Mouse (Mus musculus): ENCODE data around the gene Traf3. TPM values are rescaled to one million over a fixed set of nuclear protein-coding genes. Genes with fewer than 3 reads are reported as not detected.

Traf3 gene
- total RNA-seq, 4 experiments from 2014 or later = 8.7 to 20.0 (median 12.9) TPM

GRCm38 (mm10) chr12:111193331-111193730 lies 27.2 kb downstream of the Traf3 start:
- DNase-seq (ENCODE audit: low spot score in 2 of 2) = no peak

DNA sequence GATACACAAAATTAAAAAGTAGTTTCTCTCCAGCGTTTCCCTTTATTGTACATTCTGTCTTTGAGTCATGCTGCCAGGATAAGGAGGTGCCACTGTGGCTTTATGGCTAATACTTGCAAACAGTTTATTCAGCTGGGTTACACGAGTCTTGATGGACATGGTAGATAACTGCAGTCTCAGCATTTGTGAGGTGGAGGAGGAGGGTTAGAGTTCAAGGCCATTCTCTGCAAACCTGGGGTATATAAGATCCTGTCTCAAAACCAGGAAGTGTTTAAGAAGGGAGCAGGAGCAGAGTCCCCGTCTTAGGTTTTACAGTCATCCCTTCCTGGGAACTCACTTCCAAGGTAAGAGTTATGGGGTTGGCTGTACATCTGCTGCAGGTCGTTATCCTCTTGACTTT lies 30.4 kb downstream of the Traf3 start:
- DNase-seq (ENCODE audit: low spot score in 2 of 2) = no peak

DNA sequence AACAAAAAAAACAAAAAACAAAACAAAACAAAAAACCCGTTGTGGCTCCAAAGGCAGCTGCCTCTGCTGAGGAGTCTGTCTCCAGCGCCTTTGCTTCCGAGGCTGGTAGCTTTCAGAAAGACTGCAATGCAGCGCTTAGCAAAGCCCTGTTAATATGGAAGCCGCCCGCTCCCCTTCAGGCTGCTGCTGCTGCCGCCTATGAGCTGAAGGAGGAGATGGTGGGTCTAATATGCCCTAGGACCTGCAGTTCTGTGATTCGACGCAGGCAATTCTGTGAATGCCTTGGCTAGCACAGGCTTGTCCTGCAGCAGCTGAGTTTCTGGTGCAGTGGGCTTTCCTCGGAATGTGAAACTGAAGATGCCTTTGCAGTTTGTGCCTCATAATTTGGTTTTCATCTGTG lies 36.9 kb downstream of the Traf3 start:
- no peak for DNase-seq (ENCODE audit: low spot score in 2 of 2)

DNA sequence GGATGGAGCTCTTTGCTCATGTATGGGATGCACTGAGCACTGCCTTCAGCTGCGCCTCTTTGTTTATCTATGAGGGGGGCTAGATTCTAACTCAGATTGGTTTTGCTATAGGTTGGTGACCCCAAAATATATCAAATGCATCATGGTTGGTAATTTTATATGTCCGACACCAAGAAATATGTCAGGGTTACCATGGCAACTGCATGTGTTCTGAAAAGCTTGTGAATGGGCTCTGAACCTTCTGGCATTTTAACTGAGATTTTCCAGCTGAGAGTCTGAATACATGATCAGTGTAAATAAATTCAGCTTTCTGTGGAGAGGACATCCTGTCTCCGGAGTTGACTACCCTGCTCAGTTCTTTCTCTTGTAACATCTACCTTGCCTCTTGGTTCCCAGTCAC lies 37.8 kb downstream of the Traf3 start:
- DNase-seq (ENCODE audit: low spot score in 2 of 2) = no peak

DNA sequence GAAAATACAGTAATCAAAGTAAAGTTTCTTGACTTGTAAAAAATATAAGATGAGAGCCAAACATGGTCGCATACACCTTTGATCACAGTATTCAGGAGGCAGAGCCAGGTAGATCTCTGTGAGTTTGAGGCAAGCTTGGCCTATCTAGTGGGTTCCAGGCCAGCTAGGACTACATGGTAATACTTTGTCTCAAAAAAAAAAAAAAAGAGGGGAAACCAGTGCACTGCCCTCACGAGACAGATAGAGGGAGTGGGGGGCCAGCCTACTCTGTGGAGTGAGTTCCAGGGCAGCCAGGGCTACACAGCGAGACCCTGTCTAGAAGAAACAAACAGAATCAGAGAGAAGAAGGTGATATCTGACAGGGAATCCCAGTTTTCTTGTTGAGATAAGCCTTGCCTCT lies 41.5 kb downstream of the Traf3 start:
- no peak for DNase-seq (ENCODE audit: low spot score in 2 of 2)

GRCm38 (mm10) chr12:111211729-111212128 lies 45.6 kb downstream of the Traf3 start:
- DNase-seq (ENCODE audit: low spot score in 2 of 2) = no peak

DNA sequence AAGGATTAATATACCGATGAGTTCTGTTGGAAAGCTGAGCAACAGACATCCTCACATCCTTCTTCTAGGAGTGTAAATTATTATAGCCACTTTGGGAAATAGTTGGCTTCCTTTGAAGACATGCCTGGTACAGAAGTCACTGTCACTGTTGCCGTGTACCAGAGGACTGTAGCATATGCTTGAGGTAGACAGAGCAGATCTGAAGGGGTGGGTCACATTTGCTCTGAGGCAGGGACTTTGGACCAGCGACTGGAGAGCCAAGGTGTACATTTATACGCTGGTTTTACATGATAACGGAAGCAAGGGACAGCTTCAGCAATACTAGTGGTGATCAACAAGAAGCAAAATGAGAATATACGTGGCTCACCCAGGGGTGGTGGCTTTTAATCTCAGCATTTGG lies 52.7 kb downstream of the Traf3 start:
- no peak for DNase-seq (ENCODE audit: low spot score in 2 of 2)

DNA sequence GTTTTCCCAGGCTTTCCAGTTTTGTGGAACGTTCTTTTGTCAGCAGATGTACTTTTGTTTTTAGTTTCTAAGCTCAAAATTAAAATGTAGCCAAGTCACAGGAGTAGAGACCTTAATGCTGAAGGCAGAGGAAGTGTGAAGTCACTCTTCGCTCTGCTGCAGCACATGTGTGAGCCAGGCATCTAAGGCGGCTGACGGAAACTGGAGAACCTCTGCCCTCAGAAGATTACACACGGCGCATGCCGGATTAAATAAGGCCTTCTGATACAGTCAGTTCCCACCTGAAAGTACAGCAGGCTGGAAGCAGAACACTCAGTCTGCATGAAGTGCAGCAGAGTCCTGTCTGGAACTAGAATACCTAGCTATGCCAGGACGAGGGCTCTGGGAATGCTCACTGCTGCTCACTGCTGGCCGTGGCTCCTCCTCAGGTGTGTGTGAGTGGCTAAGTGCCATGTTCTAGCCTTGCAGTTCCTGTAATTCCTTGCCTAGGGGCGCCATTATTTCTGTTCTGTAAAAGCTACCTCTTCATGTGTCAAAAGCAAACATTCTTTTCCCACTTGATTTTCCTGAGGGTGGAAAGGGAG lies 59.1 kb downstream of the Traf3 start:
- DNase-seq (ENCODE audit: low spot score in 2 of 2) = no peak

DNA sequence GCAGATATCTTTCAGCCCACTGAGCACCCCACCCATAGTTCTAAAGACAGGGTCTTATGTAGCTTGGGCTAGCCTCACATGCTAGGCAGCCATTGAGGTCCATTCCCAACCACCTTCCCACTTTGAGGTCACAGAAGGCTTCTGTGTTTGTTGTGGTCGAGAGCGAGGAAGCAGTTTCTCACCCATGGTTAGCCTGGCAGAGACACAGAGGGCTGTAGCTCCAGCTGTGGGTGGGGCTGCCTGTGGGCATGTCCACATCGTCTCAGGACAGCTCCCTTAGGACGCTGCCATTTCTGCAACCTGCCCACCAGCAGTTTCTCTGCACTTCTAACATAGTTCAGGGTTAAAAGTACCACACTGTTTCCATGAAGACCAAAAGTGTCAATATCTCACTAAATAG lies 61.2 kb downstream of the Traf3 start:
- DNase-seq (ENCODE audit: low spot score in 2 of 2) = no peak

DNA sequence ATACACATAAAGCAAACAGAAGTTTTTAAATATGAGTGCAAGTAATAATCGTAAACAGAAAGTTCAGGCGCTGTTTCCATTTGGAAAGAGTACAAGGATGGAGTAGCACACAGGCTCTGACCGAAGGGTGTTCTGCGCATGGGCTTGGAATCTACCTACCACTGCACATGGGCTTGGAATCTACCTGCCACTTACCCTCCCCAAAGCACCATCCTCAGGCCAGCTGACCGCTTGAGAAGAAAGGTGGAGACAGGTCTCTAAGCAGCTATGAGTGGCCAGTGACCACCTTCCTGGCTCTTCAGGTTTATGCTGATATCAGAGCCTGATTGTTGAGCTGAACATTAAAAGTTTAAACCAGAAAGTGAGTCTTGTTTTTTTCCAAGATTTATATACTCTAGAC lies 62.3 kb downstream of the Traf3 start:
- no peak for DNase-seq (ENCODE audit: low spot score in 2 of 2)

DNA sequence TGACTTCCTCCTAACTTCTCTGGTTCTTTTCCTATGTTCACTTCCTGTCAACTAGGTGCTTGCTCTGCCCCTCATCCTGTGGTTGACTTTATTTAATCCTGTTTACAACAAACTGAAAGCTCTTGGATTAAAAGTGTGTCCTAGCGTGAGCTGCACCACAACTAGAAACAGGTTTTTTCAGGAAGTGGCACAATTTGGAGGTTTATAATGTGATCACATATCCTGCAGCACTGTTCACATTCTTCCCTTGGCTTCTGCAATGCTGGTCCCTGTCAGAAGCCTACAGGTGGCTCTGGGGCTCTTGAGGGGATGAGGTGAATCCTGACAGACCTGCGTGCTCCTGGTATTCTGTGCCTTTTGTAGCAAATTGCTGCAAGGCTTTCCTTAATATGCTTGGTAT lies 64.6 kb downstream of the Traf3 start:
- no peak for DNase-seq (ENCODE audit: low spot score in 2 of 2)

- DNase-seq (ENCODE audit: low spot score in 2 of 2) = no peak
These were observed 67.6 kb downstream of the Traf3 start for GRCm38 (mm10) chr12:111233798-111234197.

DNA sequence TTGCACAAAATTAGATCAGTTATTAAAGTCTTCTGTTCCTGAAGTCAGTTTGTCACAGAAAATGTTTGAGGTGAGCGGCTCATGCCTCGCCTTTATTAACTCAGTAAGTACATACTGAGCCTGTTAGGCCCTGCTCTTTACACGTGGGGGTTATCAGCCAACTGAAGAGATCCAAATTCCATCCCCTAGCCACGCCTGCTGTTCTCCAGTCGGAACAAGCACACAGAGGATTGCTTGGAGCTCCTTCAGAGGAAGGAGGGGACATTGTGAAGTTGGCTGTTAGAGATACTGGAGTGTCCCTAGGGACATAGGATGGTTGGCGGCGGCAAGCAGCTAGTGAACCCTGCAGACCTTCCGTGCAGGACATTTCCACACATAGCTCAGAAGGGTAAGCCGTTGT lies 68.2 kb downstream of the Traf3 start:
- DNase-seq (ENCODE audit: low spot score in 2 of 2) = no peak

- DNase-seq (ENCODE audit: low spot score in 2 of 2) = no peak
These were observed 69.5 kb downstream of the Traf3 start for GRCm38 (mm10) chr12:111235631-111236030.

GRCm38 (mm10) chr12:111237611-111238188 lies 71.5 kb downstream of the Traf3 start:
- DNase-seq (ENCODE audit: low spot score in 2 of 2) = no peak

GRCm38 (mm10) chr12:111238345-111238744 lies 72.2 kb downstream of the Traf3 start:
- DNase-seq (ENCODE audit: low spot score in 2 of 2) = no peak

DNA sequence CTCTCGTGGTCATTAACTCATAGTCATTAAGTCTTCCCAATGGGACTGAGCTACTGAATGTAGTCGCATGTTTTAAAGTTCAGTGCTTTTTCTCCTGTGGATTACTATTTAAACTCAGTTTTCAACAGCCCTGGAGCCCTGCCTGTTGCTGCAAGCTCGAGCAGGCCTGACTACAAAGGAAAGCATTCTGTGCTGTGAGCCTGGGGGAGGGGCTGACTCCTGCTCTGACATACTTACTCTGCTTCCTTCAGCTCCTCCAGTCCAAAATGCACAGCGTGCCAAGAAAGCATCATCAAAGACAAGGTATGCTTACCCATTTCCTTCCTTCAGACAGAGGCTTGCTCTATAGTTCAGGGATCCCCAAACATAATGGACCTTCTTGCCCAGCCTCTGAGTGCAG lies 72.6 kb downstream of the Traf3 start:
- no peak for DNase-seq (ENCODE audit: low spot score in 2 of 2)

DNA sequence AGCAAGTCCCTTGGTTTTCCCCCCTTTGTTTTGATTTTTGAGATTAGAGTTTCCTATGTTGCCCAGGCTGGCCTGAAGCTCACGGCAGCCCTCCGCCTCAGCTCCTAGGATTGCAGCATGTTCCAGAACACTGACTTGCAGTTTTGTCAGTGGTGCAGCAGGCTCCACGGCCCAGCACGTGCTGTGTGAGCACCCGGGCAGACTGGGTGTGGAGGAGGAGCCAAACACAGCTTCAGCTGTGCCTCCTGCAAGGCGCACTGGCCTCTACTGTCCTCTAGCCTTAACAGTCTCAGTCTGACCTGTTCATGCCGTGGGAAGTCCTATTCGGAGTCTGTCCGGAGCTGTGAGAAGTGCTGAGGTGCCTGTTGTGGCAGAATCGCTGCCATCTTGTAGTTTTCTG lies 73.8 kb downstream of the Traf3 start:
- no peak for DNase-seq (ENCODE audit: low spot score in 2 of 2)

DNA sequence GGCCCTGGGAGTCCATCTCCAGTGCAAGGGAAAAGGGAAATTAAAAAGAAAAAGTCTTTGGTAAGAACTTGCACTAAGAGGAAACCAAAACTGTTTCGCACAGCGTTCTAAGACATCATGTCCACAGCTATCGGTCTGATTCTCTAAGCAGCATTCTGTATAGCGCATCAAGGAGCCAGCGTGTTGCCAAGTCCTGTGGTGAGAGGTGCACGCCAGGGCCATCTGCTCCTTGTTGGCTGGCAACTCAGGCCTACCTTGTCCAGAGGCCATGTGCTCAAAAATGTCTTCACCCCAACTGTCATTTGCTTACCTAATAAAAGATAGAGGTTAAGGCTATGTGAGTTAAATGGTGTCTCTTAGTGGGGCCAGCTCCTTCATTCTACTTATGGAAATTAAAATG lies 75.7 kb downstream of the Traf3 start:
- no peak for DNase-seq (ENCODE audit: low spot score in 2 of 2)

- no peak for DNase-seq (ENCODE audit: low spot score in 2 of 2)
These were observed 76.2 kb downstream of the Traf3 start for GRCm38 (mm10) chr12:111242346-111242745.

- no peak for DNase-seq (ENCODE audit: low spot score in 2 of 2)
These were observed 77.6 kb downstream of the Traf3 start for GRCm38 (mm10) chr12:111243733-111244132.

DNA sequence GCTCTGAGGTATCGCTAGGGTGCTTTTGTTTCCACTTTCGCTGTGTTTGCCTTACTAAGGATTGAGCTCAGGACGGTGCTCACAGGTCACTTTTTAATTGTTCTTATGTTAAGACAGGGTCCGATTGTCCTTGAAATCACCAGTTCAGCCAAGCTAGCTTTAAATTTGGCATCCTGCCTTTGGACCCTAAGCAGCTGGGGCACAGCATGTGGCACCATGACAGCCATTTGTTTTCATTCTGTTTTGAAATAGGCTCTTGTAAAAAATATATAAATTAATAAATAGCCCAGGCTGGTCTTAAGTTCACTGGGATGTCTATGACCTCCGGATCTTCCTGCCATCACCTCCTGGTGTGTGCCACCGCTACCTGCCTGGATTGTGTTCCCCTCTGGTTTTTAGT lies 78.9 kb downstream of the Traf3 start:
- no peak for DNase-seq (ENCODE audit: low spot score in 2 of 2)

GRCm38 (mm10) chr12:111246808-111247464 lies 80.8 kb downstream of the Traf3 start:
- no peak for DNase-seq (ENCODE audit: low spot score in 2 of 2)
